Mouse (Mus musculus) ES-E14 (cell line): ENCODE measurements around the gene Vps45. TPM values are rescaled to one million over a fixed set of nuclear protein-coding genes. Genes with fewer than 3 reads are reported as not detected.
"Not testable (repeated sequence)": the region's sequence is repeated elsewhere in the genome, so short reads cannot be mapped to it uniquely, and the experiment has no call there.

Experiments
- DNase-seq: peaks from one replicate; pipeline ENCODE4 v3.0.0-alpha.2; 2013; ENCODE audit warnings: low read depth, low spot score
- H3K27ac ChIP-seq: 2 replicates; pipeline ENCODE4 v1.5.1; 2012; ENCODE audit warnings: low read depth, mild to moderate bottlenecking, low read length, moderate library complexity, mixed read lengths; ENCODE audit not compliant: poor library complexity, insufficient read depth, severe bottlenecking
- H3K36me3 ChIP-seq: 2 replicates; pipeline ENCODE4 v1.6.1; 2012; ENCODE audit warnings: mild to moderate bottlenecking, low read length, moderate library complexity, mixed read lengths; ENCODE audit not compliant: control insufficient read depth, poor library complexity, insufficient read depth, severe bottlenecking
- H3K4me1 ChIP-seq, 2 experiments: fragments of 150-350 bp in 1 of 2; sonication (generic) in 1 of 2; 2 replicates each; pipeline ENCODE4 v1.6.1; 2012; ENCODE audit warnings: low read length in 2 of 2, mild to moderate bottlenecking in 1 of 2, mixed read lengths in 1 of 2; ENCODE audit not compliant: control insufficient read depth in 2 of 2, insufficient read depth in 2 of 2, poor library complexity in 1 of 2
- H3K4me3 ChIP-seq, 2 experiments: fragments of 150-350 bp in 1 of 2; sonication (generic) in 1 of 2; 2 replicates each; pipeline ENCODE4 v1.5.1; 2012; ENCODE audit warnings: low read length in 2 of 2, low read depth in 1 of 2, mild to moderate bottlenecking in 1 of 2, mixed read lengths in 1 of 2; ENCODE audit not compliant: insufficient read depth in 1 of 2, poor library complexity in 1 of 2, severe bottlenecking in 1 of 2
- H3K9ac ChIP-seq: 2 replicates; pipeline ENCODE4 v1.6.1; 2012; ENCODE audit warnings: low read depth, mild to moderate bottlenecking, low read length, mixed read lengths; ENCODE audit not compliant: poor library complexity, insufficient read depth, severe bottlenecking
- H3K9me3 ChIP-seq: fragments of 150-350 bp; sonication (generic); 2 replicates; pipeline ENCODE4 v1.6.1; 2012; ENCODE audit warnings: low read depth, mild to moderate bottlenecking, low read length; ENCODE audit not compliant: control insufficient read depth, insufficient read depth
- CHD2 ChIP-seq: IDR thresholded peaks from 2 replicates; pipeline ENCODE4 v1.6.1; 2014; ENCODE audit warnings: mild to moderate bottlenecking, low read depth, low read length, inconsistent platforms
- HCFC1 ChIP-seq: IDR thresholded peaks from 2 replicates; pipeline ENCODE4 v1.6.1; 2012; ENCODE audit warnings: low read length, inconsistent platforms, borderline replicate concordance; ENCODE audit not compliant: insufficient read depth
- MAFK ChIP-seq: IDR thresholded peaks from 2 replicates; pipeline ENCODE4 v1.6.1; 2014; ENCODE audit warnings: mild to moderate bottlenecking, low read depth, low read length, inconsistent platforms; ENCODE audit not compliant: insufficient read depth
- ZC3H11A ChIP-seq: IDR thresholded peaks from 2 replicates; pipeline ENCODE4 v1.6.1; 2012; ENCODE audit warnings: low read depth, mild to moderate bottlenecking, inconsistent platforms, low read length, borderline replicate concordance
- ZNF384 ChIP-seq: IDR thresholded peaks from 2 replicates; pipeline ENCODE4 v1.6.1; 2012; ENCODE audit warnings: low read depth, low read length, inconsistent platforms
- in situ Hi-C, 2 experiments: fragments of 600-800 bp; cut with MboI; formaldehyde crosslinking; loops; one replicate each; pipeline ENCODE4 v1.15.1; 2025; ENCODE audit warnings: low sequenced_read_pairs in 2 of 2, inconsistent platforms in 1 of 2; ENCODE audit not compliant: unreplicated experiment in 2 of 2
- total RNA-seq: library from RNA; depleted of rRNA; stranded (reverse); fragments of 300-350 nt; gene quantifications from 2 replicates; pipeline ENCODE4 v1.2.3, GENCODE M21; 2012

Gene Vps45
- total RNA-seq, 1 experiment: 11.9 TPM

DNA sequence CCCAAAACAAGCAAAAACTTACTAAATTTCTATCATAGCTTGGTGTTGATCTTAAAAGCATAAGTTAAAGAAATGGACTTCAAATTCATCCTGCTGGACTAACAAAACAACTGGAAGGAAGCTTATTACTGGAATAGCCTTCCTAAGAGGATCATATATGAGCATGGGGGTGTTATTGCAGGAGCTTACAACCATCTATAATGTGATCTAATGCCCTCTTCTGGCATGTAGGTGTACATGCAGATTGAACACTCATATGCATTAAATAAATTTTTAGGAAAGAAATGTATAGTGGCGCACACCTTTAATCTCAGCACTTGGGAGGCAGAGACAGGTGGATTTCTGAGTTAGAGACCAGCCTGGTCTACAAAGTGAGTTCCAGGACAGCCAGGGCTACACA, 98.5 kb downstream of the Vps45 start:
- Histone ChIP-seq H3K36me3 (no peaks in the 10 kb centered on the region), H3K4me1 (no peaks in the 10 kb centered on the region), H3K4me3 (no peak overlapping the region), H3K27ac (no peak overlapping the region), H3K9ac (no peak overlapping the region), H3K9me3 (no peaks in the 10 kb centered on the region)
- TF ChIP-seq HCFC1: no peak
- no peak for TF ChIP-seq ZC3H11A
- TF ChIP-seq ZNF384: no peak
- TF ChIP-seq CHD2: no peak
- no peak for TF ChIP-seq MAFK
- in situ Hi-C loops: no loop called here
- DNase-seq: no peak

DNA sequence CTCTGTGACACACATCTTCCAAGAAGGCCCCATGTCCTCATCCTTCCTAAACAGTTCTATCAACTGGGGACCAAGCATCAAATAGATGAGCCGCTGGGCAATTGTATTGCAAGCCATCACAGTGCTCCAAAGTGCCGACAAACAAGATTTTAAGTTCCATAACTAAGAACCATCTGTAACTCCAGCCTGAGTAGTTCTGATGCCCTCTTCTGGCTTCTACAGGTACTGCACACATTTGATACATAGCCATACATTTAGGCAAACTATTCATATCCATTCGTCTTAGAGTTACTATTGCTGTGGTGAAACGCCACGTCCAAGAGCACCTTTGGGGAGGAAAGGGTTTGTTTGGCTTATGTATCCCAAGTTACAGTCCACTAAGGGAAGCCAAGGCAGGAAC, 99.2 kb downstream of the Vps45 start:
- Histone ChIP-seq H3K27ac (no peak overlapping the region), H3K4me3 (no peak overlapping the region), H3K36me3 (no peaks in the 10 kb centered on the region), H3K9me3 (no peaks in the 10 kb centered on the region), H3K4me1 (no peaks in the 10 kb centered on the region), H3K9ac (no peak overlapping the region)
- in situ Hi-C loops: no loop called here
- DNase-seq: peak; percentile 36
- TF ChIP-seq HCFC1 (no peak), ZC3H11A (peak; percentile 4; the same call in 1 of the 2 replicates), ZNF384 (no peak), CHD2 (no peak)

GRCm38 (mm10) chr3:95957359-95958148, 100.7 kb downstream of the Vps45 start:
- in situ Hi-C loops: no loop called here
- TF ChIP-seq ZNF384: no peak
- H3K36me3 ChIP-seq: no peaks in the 10 kb centered on the region
- no peak overlapping the region for H3K4me3 ChIP-seq
- H3K27ac ChIP-seq: no peak overlapping the region
- no peak overlapping the region for H3K9ac ChIP-seq
- no peaks in the 10 kb centered on the region for H3K4me1 ChIP-seq
- H3K9me3 ChIP-seq: no peaks in the 10 kb centered on the region
- DNase-seq: no peak

- Histone ChIP-seq H3K4me3 (no peak overlapping the region), H3K36me3 (no peaks in the 10 kb centered on the region), H3K27ac (no peak overlapping the region), H3K4me1 (no peaks in the 10 kb centered on the region), H3K9me3 (no peaks in the 10 kb centered on the region), H3K9ac (no peak overlapping the region)
- TF ChIP-seq HCFC1 (no peak), CHD2 (no peak), ZNF384 (no peak), ZC3H11A (no peak)
- in situ Hi-C loops: no loop called here
- no peak for DNase-seq
Measured at GRCm38 (mm10) chr3:95955318-95955717, 102.9 kb downstream of the Vps45 start.

DNA sequence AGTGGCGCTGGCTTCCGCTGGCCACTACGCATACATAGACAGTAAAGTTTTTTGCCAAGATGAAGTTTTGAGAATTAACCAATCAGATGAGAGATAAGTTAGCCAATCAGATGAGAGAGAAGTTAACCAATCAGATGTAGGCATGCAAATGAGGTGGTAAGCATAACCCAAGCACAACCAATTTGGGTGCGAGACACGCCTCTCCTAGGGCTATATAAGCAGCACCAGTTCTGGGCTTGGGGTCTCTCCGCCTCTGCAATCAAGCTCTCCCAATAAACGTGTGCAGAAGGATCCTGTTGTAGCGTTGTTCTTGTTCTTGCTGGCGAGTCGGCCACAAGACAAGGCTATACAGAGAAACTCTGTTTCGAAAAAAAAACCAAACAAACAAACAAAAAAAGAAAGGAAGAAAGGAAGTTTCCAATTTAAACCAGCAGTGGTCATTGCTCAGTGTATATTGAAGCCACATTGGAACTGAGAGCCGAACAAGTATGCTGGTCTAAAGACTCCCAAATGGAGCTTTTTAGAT, 103.6 kb downstream of the Vps45 start:
- H3K4me1 ChIP-seq, H3K9ac ChIP-seq, H3K27ac ChIP-seq, H3K9me3 ChIP-seq, H3K36me3 ChIP-seq, DNase-seq, H3K4me3 ChIP-seq, in situ Hi-C loops: not testable (repeated sequence)
